Mouse (Mus musculus) CD4-positive helper T cell, adult 2 months (primary cell): ENCODE measurements around the gene Psg28.
"Not testable (repeated sequence)": the region's sequence is repeated elsewhere in the genome, so short reads cannot be mapped to it uniquely, and the experiment has no call there.

Experiments used
- DNase-seq: peaks from one replicate; pipeline ENCODE4 v3.0.0-alpha.2; 2012; ENCODE audit warnings: low read depth, missing footprints, low spot score

The Psg28 gene

DNA sequence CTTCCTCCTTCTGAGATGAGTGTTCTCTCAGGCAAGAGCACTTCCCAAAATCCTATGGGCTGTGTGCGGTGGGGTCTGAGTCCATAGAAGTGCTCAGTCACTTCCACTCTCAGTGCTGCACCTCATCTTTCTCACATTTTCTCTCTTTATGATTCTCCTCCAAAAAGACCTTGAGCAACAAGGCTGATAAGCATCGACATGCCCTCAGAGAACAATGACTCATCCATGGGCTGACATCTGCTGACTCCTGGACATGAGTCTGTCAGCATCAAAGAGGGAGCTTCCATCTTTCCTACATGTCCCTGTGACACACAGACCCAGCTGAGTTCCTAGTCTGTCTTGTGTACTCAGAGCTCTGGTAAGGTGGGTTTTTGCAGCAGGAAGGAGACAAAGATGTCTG, at the start of gene Psg28:
Gene Psg28, minus strand, starts transcription at position 101 of the 400 bp plus-strand sequence.
- DNase-seq = not testable (repeated sequence)

DNA sequence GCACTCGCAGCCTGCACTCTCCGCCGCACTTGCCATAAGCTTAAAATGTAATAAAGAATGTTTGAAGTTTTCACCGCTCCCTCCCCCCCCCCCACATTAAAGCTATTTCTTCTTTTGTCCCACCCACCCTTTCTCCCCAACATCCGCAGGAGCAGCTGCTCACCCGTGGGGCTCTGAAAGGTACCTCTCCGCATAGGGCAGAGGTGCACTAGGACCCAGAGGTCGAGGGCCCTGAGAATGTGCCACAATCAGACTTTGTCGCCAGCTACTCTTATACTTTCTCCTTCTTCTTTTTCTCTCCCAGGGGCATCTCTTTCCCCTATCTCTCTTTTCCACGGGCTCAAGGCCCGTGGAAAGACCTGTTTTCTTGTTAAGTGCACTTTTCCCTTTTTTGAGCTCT, 28.4 kb downstream of the Psg28 start:
- no peak for DNase-seq

DNA sequence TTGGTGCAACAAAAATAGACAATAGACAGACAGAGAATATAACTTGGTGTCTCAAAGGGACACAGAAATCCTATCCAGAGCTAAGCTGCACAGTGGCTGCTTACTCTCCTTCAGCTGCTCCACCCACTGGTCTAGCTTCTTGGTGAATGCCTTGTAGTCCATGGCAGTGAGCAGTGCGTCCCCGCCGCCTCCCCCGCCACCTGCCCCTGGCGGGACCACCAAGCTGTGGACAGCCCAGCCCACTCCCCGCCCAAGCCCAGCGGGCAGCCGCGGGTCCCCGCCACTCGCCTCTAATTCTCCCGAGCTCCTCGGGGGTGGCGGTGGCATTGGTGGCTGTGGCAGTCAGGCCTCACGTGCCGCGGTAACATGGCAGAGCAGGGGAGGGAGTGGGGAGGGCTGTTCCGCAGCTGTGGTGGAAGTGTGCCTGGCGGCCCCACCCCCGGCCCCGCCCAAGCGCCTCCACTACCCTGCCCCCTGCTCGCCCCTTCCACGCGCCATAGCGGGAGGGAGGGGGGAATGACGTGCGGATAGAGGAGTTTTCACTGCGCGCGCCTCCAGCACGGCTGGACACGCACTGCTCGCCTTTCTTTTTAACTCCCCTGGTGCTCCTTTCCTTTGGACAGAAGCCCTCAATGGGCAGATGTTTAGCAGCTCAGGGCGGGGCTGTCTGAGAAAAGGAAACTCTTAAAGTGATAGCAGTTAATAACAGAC, 29.2 kb downstream of the Psg28 start:
- DNase-seq = no peak

- not testable (repeated sequence) for DNase-seq
These were observed 40.4 kb downstream of the Psg28 start for GRCm38 (mm10) chr7:18391483-18391882.

- no peak for DNase-seq
These were observed 53.5 kb downstream of the Psg28 start for GRCm38 (mm10) chr7:18378295-18378694.
